Mouse (Mus musculus) embryonic fibroblast, embryonic 13.5 days (primary cell): ENCODE data around the gene Zscan20.

Source experiments
- CTCF ChIP-seq: IDR thresholded peaks from 2 replicates; pipeline ENCODE4 v1.5.1; 2011; ENCODE audit warnings: mild to moderate bottlenecking, control low read depth, low read length, moderate library complexity, borderline replicate concordance; ENCODE audit not compliant: insufficient read depth
- POLR2A ChIP-seq: IDR thresholded peaks from 2 replicates; pipeline ENCODE4 v1.6.1; 2011; ENCODE audit warnings: low read depth, mild to moderate bottlenecking, control low read depth, low read length, moderate library complexity

GRCm38 (mm10) chr4:128646762-128647161 lies 36.9 kb upstream of the Zscan20 start:
- TF ChIP-seq CTCF (no peak), POLR2A (no peak)
